In genomic region chr17:87055051-87055459, GRCm38 (mm10) we compare ENCODE assay signal across 8 mouse cellular contexts. TPM values are rescaled to one million over a fixed set of nuclear protein-coding genes. Genes with fewer than 3 reads are reported as not detected.
DNase-seq lines count a peak whose midpoint lies in the region; ATAC-seq and TF ChIP-seq lines count a peak whose summit lies in the region.

No protein-coding gene starts in this region.

- H3K9me3 ChIP-seq in intestine, embryonic 14.5 days (ENCODE audit: control insufficient read depth, low read length), result no peaks in the 10 kb centered on the region
- no peaks in the 10 kb centered on the region for H3K9me3 ChIP-seq in intestine, embryonic 16.5 days (ENCODE audit: control insufficient read depth, low read length)
- no peaks in the 10 kb centered on the region for H3K9me3 ChIP-seq in heart, embryonic 13.5 days
- no peaks in the 10 kb centered on the region for H3K9me3 ChIP-seq in midbrain, postnatal 0 days (ENCODE audit: low read length)
- H3K9me3 ChIP-seq in stomach, postnatal 0 days (ENCODE audit: control insufficient read depth, low read length), result no peaks in the 10 kb centered on the region

- H3K4me1 ChIP-seq in intestine, embryonic 14.5 days (replicated peaks; ENCODE audit: control insufficient read depth, insufficient read depth, low read length), result peaks cover 15% of the 10 kb centered on the region
- peaks cover 8% of the 10 kb centered on the region; the same call in 1 of the 2 replicates for H3K4me1 ChIP-seq in intestine, embryonic 16.5 days (ENCODE audit: control insufficient read depth, insufficient read depth, low read length)
- peaks cover 36% of the 10 kb centered on the region for H3K4me1 ChIP-seq in heart, embryonic 13.5 days
- H3K4me1 ChIP-seq in midbrain, postnatal 0 days (ENCODE audit: insufficient read depth, low read length), result peaks cover 7% of the 10 kb centered on the region
- H3K4me1 ChIP-seq in stomach, postnatal 0 days (replicated peaks; ENCODE audit: control insufficient read depth, insufficient read depth), result no peaks in the 10 kb centered on the region

- no peak for TF ChIP-seq EP300 in stomach, postnatal 0 days (optimal IDR thresholded peaks at IDR 0.05)

- H3K4me3 ChIP-seq in intestine, embryonic 14.5 days (ENCODE audit: low read depth, low read length), result no peak overlapping the region
- no peak overlapping the region for H3K4me3 ChIP-seq in intestine, embryonic 16.5 days (ENCODE audit: low read length)
- H3K4me3 ChIP-seq in heart, embryonic 13.5 days, result no peak overlapping the region
- no peak overlapping the region for H3K4me3 ChIP-seq in midbrain, postnatal 0 days (ENCODE audit: low read depth, low read length)
- no peak overlapping the region for H3K4me3 ChIP-seq in stomach, postnatal 0 days (ENCODE audit: low read depth, low read length)

- DNase-seq in intestine, embryonic 14.5 days (ENCODE audit: low spot score), result peak; percentile 52
- DNase-seq in brain, embryonic 14.5 days (ENCODE audit: low read depth), result peak; percentile 56
- peak; percentile 64 to 78 for DNase-seq in layer of hippocampus, adult 18-20 months (ENCODE audit: low spot score in 2 of 2)
- DNase-seq in midbrain, postnatal 0 days (ENCODE audit: low spot score), result peak; percentile 81
- DNase-seq in stomach, postnatal 0 days (ENCODE audit: low spot score), result peak; percentile 23
- no peak for DNase-seq in thymus, postnatal 10 days (ENCODE audit: low spot score in 2 of 2)

- WGBS in intestine, embryonic 14.5 days, result 12% methylated on average over 5 of the region's 5 CpGs
- 12% methylated on average over 5 of the region's 5 CpGs for WGBS in intestine, embryonic 16.5 days
- 23% methylated on average over 5 of the region's 5 CpGs for WGBS in heart, embryonic 13.5 days
- WGBS in midbrain, postnatal 0 days, result 33% methylated on average over 5 of the region's 5 CpGs
- 24% methylated on average over 5 of the region's 5 CpGs for WGBS in stomach, postnatal 0 days

- no peak for TF ChIP-seq CTCF in brain, embryonic 14.5 days (IDR thresholded peaks at IDR 0.05; ENCODE audit: borderline replicate concordance, extremely low read depth, insufficient read depth, insufficient read length)
- TF ChIP-seq CTCF in midbrain, postnatal 0 days (IDR thresholded peaks at IDR 0.05), result no peak
- TF ChIP-seq CTCF in stomach, postnatal 0 days (IDR thresholded peaks at IDR 0.05; ENCODE audit: low read depth), result no peak

- no peak overlapping the region for H3K9ac ChIP-seq in intestine, embryonic 14.5 days (ENCODE audit: low read length)
- H3K9ac ChIP-seq in intestine, embryonic 16.5 days (ENCODE audit: low read depth, low read length), result no peak overlapping the region
- peak overlapping the region; percentile 30; the same call in 1 of the 2 replicates for H3K9ac ChIP-seq in heart, embryonic 13.5 days
- H3K9ac ChIP-seq in midbrain, postnatal 0 days (replicated peaks; ENCODE audit: low read length, poor library complexity, severe bottlenecking), result no peak overlapping the region; the same call in 1 of the 2 replicates
- no peak overlapping the region; the same call in 1 of the 2 replicates for H3K9ac ChIP-seq in stomach, postnatal 0 days (ENCODE audit: low read length)

- no peak overlapping the region for H3K27ac ChIP-seq in intestine, embryonic 14.5 days (ENCODE audit: low read depth)
- no peak overlapping the region; the same call in 1 of the 2 replicates for H3K27ac ChIP-seq in intestine, embryonic 16.5 days (ENCODE audit: low read length)
- H3K27ac ChIP-seq in heart, embryonic 13.5 days (replicated peaks), result peak overlapping the region; percentile 12; the same call in 1 of the 2 replicates
- peak overlapping the region; percentile 76 for H3K27ac ChIP-seq in midbrain, postnatal 0 days (ENCODE audit: low read depth, low read length)
- H3K27ac ChIP-seq in stomach, postnatal 0 days (replicated peaks), result peak overlapping the region; percentile 50; the same call in 1 of the 2 replicates

- TF ChIP-seq POLR2A in brain, embryonic 14.5 days (IDR thresholded peaks at IDR 0.05; ENCODE audit: borderline replicate concordance, extremely low read depth, insufficient read depth, insufficient read length, poor library complexity, severe bottlenecking), result no peak

- H3K4me2 ChIP-seq in intestine, embryonic 14.5 days (ENCODE audit: low read length), result no peak overlapping the region
- H3K4me2 ChIP-seq in intestine, embryonic 16.5 days (ENCODE audit: low read depth, low read length), result no peak overlapping the region
- H3K4me2 ChIP-seq in heart, embryonic 13.5 days, result 0 out of 2 replicates have a peak overlapping the region, but pooled peaks have one; percentile 12
- no peak overlapping the region for H3K4me2 ChIP-seq in midbrain, postnatal 0 days (ENCODE audit: low read depth, low read length, poor library complexity, severe bottlenecking)
- no peak overlapping the region for H3K4me2 ChIP-seq in stomach, postnatal 0 days (replicated peaks; ENCODE audit: low read depth)

- no peaks in the 10 kb centered on the region for H3K36me3 ChIP-seq in intestine, embryonic 14.5 days (ENCODE audit: control insufficient read depth, insufficient read depth, low read length)
- no peaks in the 10 kb centered on the region for H3K36me3 ChIP-seq in intestine, embryonic 16.5 days (ENCODE audit: control insufficient read depth, insufficient read depth, low read length)
- H3K36me3 ChIP-seq in heart, embryonic 13.5 days, result no peaks in the 10 kb centered on the region
- H3K36me3 ChIP-seq in midbrain, postnatal 0 days (ENCODE audit: insufficient read depth, low read length), result no peaks in the 10 kb centered on the region
- no peaks in the 10 kb centered on the region for H3K36me3 ChIP-seq in stomach, postnatal 0 days (ENCODE audit: control insufficient read depth, insufficient read depth, low read length)

- H3K27me3 ChIP-seq in intestine, embryonic 14.5 days (replicated peaks; ENCODE audit: control insufficient read depth, insufficient read depth, low read length), result no peaks in the 10 kb centered on the region
- H3K27me3 ChIP-seq in intestine, embryonic 16.5 days (replicated peaks; ENCODE audit: control insufficient read depth, insufficient read depth, low read length), result no peaks in the 10 kb centered on the region
- H3K27me3 ChIP-seq in heart, embryonic 13.5 days (replicated peaks), result no peaks in the 10 kb centered on the region
- no peaks in the 10 kb centered on the region for H3K27me3 ChIP-seq in midbrain, postnatal 0 days (ENCODE audit: insufficient read depth, low read length)
- H3K27me3 ChIP-seq in stomach, postnatal 0 days (ENCODE audit: control insufficient read depth, insufficient read depth, low read length), result no peaks in the 10 kb centered on the region

- ATAC-seq in intestine, embryonic 14.5 days (replicated peaks; ENCODE audit: low FRiP score, low TSS enrichment, low read depth), result no peak
- ATAC-seq in intestine, embryonic 16.5 days, result no peak; the same call in 1 of the 2 replicates
- ATAC-seq in heart, embryonic 13.5 days (ENCODE audit: extremely low read depth, insufficient number of reproducible peaks, low FRiP score, low TSS enrichment), result no peak
- ATAC-seq in midbrain, postnatal 0 days (ENCODE audit: low FRiP score), result peak; percentile 83
- no peak for ATAC-seq in stomach, postnatal 0 days (ENCODE audit: low FRiP score, low TSS enrichment)

RNA-seq across cellular contexts. Expression of gene Cript, which starts 29.7 kb away (rescaled TPM):
- polyA plus RNA-seq in intestine, embryonic 14.5 days (2014; fragmentation: Nextera tagmentation; extraction: Ambion mirVana), result 126 and 136 TPM in 2 replicates
- polyA plus RNA-seq in intestine, embryonic 16.5 days (2015; fragmentation: Nextera tagmentation; extraction: Ambion mirVana), result 129 and 132 TPM in 2 replicates
- polyA plus RNA-seq in brain, embryonic 14.5 days (2012; rRNA removed), result 77.1 and 77.5 TPM in 2 replicates
- 105 and 119 TPM in 2 replicates for polyA plus RNA-seq in heart, embryonic 13.5 days (2015; fragmentation: Nextera tagmentation; extraction: Ambion mirVana)
- 10 to 100 TPM; 54.0 to 57.2 TPM for total RNA-seq in layer of hippocampus, adult 18-20 months (2021)
- total RNA-seq in midbrain, postnatal 0 days (2014; rRNA removed), result 51.4 and 51.6 TPM in 2 replicates
- 194 and 199 TPM in 2 replicates for polyA plus RNA-seq in midbrain, postnatal 0 days (2015; fragmentation: Nextera tagmentation; extraction: Ambion mirVana)
- polyA plus RNA-seq in stomach, postnatal 0 days (2015; fragmentation: Nextera tagmentation; extraction: Ambion mirVana), result 138 and 140 TPM in 2 replicates

RNA-seq across cellular contexts. Expression of gene Pigf, which starts 29.8 kb away (rescaled TPM):
- 42.1 and 43.8 TPM in 2 replicates for polyA plus RNA-seq in intestine, embryonic 14.5 days (2014; fragmentation: Nextera tagmentation; extraction: Ambion mirVana)
- 51.4 and 56.1 TPM in 2 replicates for polyA plus RNA-seq in intestine, embryonic 16.5 days (2015; fragmentation: Nextera tagmentation; extraction: Ambion mirVana)
- polyA plus RNA-seq in brain, embryonic 14.5 days (2012; rRNA removed), result 21.6 and 32.7 TPM in 2 replicates
- 17.5 and 19.2 TPM in 2 replicates for polyA plus RNA-seq in heart, embryonic 13.5 days (2015; fragmentation: Nextera tagmentation; extraction: Ambion mirVana)
- 10 to 100 TPM; 14.7 to 16.2 TPM for total RNA-seq in layer of hippocampus, adult 18-20 months (2021)
- total RNA-seq in midbrain, postnatal 0 days (2014; rRNA removed), result 21.6 and 22.0 TPM in 2 replicates
- polyA plus RNA-seq in midbrain, postnatal 0 days (2015; fragmentation: Nextera tagmentation; extraction: Ambion mirVana), result 29.4 and 31.3 TPM in 2 replicates
- polyA plus RNA-seq in stomach, postnatal 0 days (2015; fragmentation: Nextera tagmentation; extraction: Ambion mirVana), result 49.4 and 50.2 TPM in 2 replicates

RNA-seq across cellular contexts. Expression of gene Socs5, which starts 52.4 kb away (rescaled TPM):
- polyA plus RNA-seq in intestine, embryonic 14.5 days (2014; fragmentation: Nextera tagmentation; extraction: Ambion mirVana), result 11.6 and 14.1 TPM in 2 replicates
- 5.3 and 5.9 TPM in 2 replicates for polyA plus RNA-seq in intestine, embryonic 16.5 days (2015; fragmentation: Nextera tagmentation; extraction: Ambion mirVana)
- 15.6 and 23.0 TPM in 2 replicates for polyA plus RNA-seq in brain, embryonic 14.5 days (2012; rRNA removed)
- polyA plus RNA-seq in heart, embryonic 13.5 days (2015; fragmentation: Nextera tagmentation; extraction: Ambion mirVana), result 9.2 TPM in 2 replicates
- total RNA-seq in layer of hippocampus, adult 18-20 months (2021), result 100 to 1,000 TPM; 114 TPM
- total RNA-seq in midbrain, postnatal 0 days (2014; rRNA removed), result 21.3 and 27.0 TPM in 2 replicates
- polyA plus RNA-seq in midbrain, postnatal 0 days (2015; fragmentation: Nextera tagmentation; extraction: Ambion mirVana), result 13.0 and 13.1 TPM in 2 replicates
- polyA plus RNA-seq in stomach, postnatal 0 days (2015; fragmentation: Nextera tagmentation; extraction: Ambion mirVana), result 4.8 and 4.9 TPM in 2 replicates

Comparison
In these comparisons a context has a peak if more than half of its experiments do, and no peak if none do; other contexts are left out.
1. DNase-seq: peak in intestine, embryonic 14.5 days (single experiment), brain, embryonic 14.5 days (single experiment), layer of hippocampus, adult 18-20 months (2 of 2), midbrain, postnatal 0 days (single experiment) and stomach, postnatal 0 days (single experiment); none in thymus, postnatal 10 days (0 of 2).
2. H3K27ac ChIP-seq: peak in heart, embryonic 13.5 days (single experiment), midbrain, postnatal 0 days (single experiment) and stomach, postnatal 0 days (single experiment); none in intestine, embryonic 14.5 days (single experiment) and intestine, embryonic 16.5 days (single experiment).